Mouse (Mus musculus): Measurements from ENCODE around the gene Hacl1. TPM values are rescaled to one million over a fixed set of nuclear protein-coding genes. Genes with fewer than 3 reads are reported as not detected.

Hacl1 gene
- polyA plus RNA-seq, 1 experiment from 2014 or later = 19.9 TPM

DNA sequence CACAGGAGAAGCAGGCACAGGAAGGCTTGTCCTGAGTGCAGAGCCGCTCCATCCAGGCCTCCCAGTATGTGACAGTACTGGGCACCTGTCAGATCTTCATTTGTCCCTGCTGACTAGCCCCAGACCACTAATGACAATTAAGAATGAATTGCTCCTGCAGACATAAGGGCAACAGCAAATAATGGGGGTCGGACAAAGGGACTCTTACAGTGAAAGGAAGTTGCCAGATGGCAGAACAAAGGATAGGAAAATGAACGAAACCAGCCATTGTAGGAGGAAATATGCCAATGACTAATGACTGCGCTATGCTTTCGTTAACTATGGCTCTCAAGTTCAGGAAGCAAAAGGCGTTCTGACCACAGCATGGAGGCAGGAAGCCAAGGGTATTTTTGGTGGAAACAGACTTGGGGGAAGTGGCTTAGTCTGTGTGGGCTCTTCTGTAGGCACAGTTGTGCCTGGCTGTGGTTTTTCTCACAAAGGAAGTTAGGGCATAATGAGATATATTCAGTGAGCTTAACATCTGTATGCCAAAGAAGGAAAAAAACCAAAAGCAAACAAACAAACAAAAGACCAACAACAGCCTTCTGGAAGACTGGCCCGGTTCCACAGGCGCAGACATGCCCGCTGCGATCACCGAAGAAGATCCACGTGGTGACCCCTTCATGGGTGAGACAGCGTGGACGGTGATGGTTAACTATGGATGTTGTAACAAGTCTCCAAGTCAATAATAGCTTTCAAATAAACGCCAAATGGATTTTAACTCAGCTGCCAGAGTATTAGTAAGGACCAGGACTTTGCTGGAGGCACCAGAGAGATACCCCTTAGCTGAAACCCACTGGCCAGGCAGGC, 28.8 kb upstream of the Hacl1 start:
- no peak overlapping the region for H3K4me3 ChIP-seq (ENCODE audit: low read length)
- H3K27ac ChIP-seq (ENCODE audit: low read length) = peak overlapping the region; percentile 78
- H3K27me3 ChIP-seq (replicated peaks; ENCODE audit: control insufficient read depth, insufficient read depth, low read length) = no peaks in the 10 kb centered on the region
- 74% methylated on average over 15 of the region's 15 CpGs for WGBS
- H3K4me2 ChIP-seq (ENCODE audit: low read depth, low read length) = 0 out of 2 replicates have a peak overlapping the region, but pooled peaks have one; percentile 1
- 0 out of 2 replicates have a peak, but pooled peaks have one; percentile 21 for ATAC-seq
- H3K9me3 ChIP-seq (ENCODE audit: control insufficient read depth, low read length) = no peaks in the 10 kb centered on the region
- H3K4me1 ChIP-seq (ENCODE audit: control insufficient read depth, insufficient read depth, low read length) = peaks cover 15% of the 10 kb centered on the region
- H3K36me3 ChIP-seq (ENCODE audit: control insufficient read depth, insufficient read depth, low read length) = peaks cover 7% of the 10 kb centered on the region; the same call in 1 of the 2 replicates
- H3K9ac ChIP-seq (ENCODE audit: low read depth, low read length) = peak overlapping the region; percentile 16; the same call in 1 of the 2 replicates

DNA sequence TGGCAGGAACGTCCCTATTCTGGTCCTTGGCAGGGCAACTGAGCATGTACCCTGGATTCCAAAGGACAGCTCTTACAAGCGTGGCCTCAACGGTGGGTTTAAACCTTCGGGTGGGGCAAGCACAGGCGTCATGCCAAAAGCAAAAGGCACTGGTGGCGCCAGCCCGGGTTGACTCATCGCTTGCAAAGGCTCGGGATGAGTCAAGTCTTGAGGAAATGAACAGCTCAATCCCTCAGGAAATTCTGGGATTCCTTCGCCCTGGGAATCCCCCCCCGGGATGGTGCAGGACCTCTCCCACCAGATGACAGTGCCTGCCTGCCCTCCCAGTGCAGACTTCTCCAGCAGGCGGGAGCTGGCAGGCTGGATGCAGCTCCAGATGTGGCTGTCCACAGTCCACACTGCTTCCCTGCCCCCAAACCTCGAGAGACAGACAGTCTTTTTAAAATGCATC, 28.1 kb upstream of the Hacl1 start:
- Histone ChIP-seq H3K36me3 (ENCODE audit: control insufficient read depth, insufficient read depth, low read length) (peaks cover 7% of the 10 kb centered on the region; the same call in 1 of the 2 replicates), H3K4me3 (ENCODE audit: low read length) (no peak overlapping the region), H3K4me1 (ENCODE audit: control insufficient read depth, insufficient read depth, low read length) (peaks cover 20% of the 10 kb centered on the region), H3K27ac (ENCODE audit: low read length) (peak overlapping the region; percentile 78), H3K9me3 (ENCODE audit: control insufficient read depth, low read length) (no peaks in the 10 kb centered on the region), H3K4me2 (ENCODE audit: low read depth, low read length) (0 out of 2 replicates have a peak overlapping the region, but pooled peaks have one; percentile 1), H3K9ac (ENCODE audit: low read depth, low read length) (peak overlapping the region; percentile 16; the same call in 1 of the 2 replicates), H3K27me3 (replicated peaks; ENCODE audit: control insufficient read depth, insufficient read depth, low read length) (no peaks in the 10 kb centered on the region)
- 48% methylated on average over 13 of the region's 13 CpGs for WGBS
- ATAC-seq = peak; percentile 70; the same call in 1 of the 2 replicates

DNA sequence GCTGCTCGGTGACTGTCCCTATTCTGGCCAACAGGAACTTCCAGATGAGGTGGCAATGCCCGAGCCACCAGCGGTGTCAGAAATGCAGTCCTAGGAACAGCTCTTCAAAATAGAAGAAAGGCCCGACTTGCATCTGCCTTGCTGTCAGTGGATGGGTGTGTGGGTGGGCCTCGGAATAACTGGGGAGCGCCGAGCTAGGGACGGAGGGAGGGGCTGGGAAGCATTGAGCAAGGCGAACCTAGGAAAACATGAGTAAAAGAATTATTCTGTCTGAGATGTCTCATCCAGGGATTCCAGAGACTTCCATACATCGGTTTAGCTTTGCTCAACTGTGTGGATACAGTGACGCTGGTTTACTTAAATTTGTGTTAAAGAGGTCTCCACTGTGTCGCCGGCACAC, 27.2 kb upstream of the Hacl1 start:
- no peak overlapping the region for H3K27ac ChIP-seq (ENCODE audit: low read length)
- WGBS = 86% methylated on average over 13 of the region's 13 CpGs
- peaks cover 27% of the 10 kb centered on the region for H3K4me1 ChIP-seq (ENCODE audit: control insufficient read depth, insufficient read depth, low read length)
- peaks cover 7% of the 10 kb centered on the region; the same call in 1 of the 2 replicates for H3K36me3 ChIP-seq (ENCODE audit: control insufficient read depth, insufficient read depth, low read length)
- H3K4me2 ChIP-seq (ENCODE audit: low read depth, low read length) = no peak overlapping the region
- ATAC-seq = no peak
- H3K4me3 ChIP-seq (ENCODE audit: low read length) = no peak overlapping the region
- H3K9ac ChIP-seq (ENCODE audit: low read depth, low read length) = no peak overlapping the region
- no peaks in the 10 kb centered on the region for H3K9me3 ChIP-seq (ENCODE audit: control insufficient read depth, low read length)
- H3K27me3 ChIP-seq (replicated peaks; ENCODE audit: control insufficient read depth, insufficient read depth, low read length) = no peaks in the 10 kb centered on the region

DNA sequence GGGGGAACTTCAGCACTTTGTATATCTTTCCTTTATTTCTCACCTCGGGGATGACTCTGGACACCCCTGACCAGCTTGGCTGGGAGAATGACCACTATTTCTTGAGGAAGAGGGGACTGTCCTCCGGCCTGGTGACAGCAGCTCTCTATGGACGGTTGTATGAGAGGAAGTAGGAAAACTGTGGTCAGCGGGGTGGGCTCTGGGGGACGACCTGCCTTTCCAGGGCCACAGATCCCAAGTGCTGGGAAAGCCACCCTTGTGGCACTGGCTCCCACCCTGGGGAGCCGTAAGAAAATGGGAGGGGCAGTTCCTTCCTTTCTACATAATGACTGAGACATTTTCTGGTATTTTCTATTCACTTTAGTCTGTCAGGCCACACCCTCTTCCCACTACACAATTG, 26.7 kb upstream of the Hacl1 start:
- WGBS = 84% methylated on average over 6 of the region's 6 CpGs
- ATAC-seq = no peak
- Histone ChIP-seq H3K27me3 (replicated peaks; ENCODE audit: control insufficient read depth, insufficient read depth, low read length) (no peaks in the 10 kb centered on the region), H3K36me3 (ENCODE audit: control insufficient read depth, insufficient read depth, low read length) (peaks cover 7% of the 10 kb centered on the region; the same call in 1 of the 2 replicates), H3K4me1 (ENCODE audit: control insufficient read depth, insufficient read depth, low read length) (peaks cover 33% of the 10 kb centered on the region), H3K27ac (ENCODE audit: low read length) (no peak overlapping the region), H3K4me2 (ENCODE audit: low read depth, low read length) (no peak overlapping the region), H3K9ac (ENCODE audit: low read depth, low read length) (no peak overlapping the region), H3K4me3 (ENCODE audit: low read length) (no peak overlapping the region), H3K9me3 (ENCODE audit: control insufficient read depth, low read length) (no peaks in the 10 kb centered on the region)

DNA sequence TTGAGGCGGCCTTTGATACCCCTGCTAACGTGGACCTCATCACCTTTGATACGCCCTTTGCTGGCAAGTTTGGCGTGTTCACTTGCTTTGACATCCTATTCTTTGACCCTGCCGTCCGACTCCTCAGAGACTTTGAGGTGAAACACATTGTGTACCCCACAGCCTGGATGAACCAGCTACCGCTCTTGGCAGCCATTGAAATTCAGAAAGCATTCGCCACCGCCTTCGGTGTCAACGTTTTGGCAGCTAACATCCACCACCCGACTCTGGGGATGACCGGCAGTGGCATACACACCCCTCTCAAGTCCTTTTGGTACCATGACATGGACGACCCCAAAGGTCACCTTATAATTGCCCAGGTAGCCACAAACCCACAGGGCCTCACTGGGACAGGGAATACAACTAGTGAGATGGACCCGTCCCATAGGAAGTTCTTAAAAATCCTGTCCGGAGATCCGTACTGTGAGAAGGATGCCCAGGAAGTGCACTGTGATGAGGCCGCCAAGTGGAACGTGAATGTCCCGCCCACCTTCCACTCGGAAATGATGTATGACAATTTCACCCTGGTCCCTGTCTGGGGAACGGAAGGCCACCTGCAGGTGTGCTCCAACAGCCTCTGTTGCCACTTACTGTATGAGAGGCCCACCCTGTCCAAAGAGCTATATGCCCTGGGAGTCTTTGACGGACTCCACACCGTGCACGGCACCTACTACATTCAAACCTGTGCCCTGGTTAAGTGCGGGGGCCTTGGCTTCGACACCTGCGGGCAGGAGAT, 26.0 kb upstream of the Hacl1 start:
- Histone ChIP-seq H3K9me3 (ENCODE audit: control insufficient read depth, low read length) (no peaks in the 10 kb centered on the region), H3K4me1 (ENCODE audit: control insufficient read depth, insufficient read depth, low read length) (peaks cover 39% of the 10 kb centered on the region)

DNA sequence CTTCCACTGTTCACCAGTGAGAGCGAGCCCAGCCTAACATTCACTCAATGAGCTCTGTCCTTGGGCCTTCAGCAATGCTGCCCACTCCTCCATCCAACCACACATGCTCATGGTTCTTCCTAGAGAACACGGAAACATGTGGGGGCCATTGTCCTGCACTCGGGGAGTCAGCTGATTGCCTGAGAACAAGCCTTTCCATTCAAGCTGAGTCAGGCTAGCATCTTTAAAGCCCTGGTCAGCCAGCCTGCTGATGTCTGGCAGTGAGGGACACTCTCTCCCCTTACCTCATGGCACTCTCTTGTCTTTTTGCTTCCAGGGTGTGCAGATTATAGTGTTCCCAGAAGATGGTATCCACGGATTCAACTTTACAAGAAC, 24.5 kb upstream of the Hacl1 start:
- Histone ChIP-seq H3K9me3 (ENCODE audit: control insufficient read depth, low read length) (no peaks in the 10 kb centered on the region), H3K36me3 (ENCODE audit: control insufficient read depth, insufficient read depth, low read length) (peaks cover 7% of the 10 kb centered on the region; the same call in 1 of the 2 replicates), H3K27ac (ENCODE audit: low read length) (peak overlapping the region; percentile 52), H3K4me2 (ENCODE audit: low read depth, low read length) (no peak overlapping the region), H3K27me3 (replicated peaks; ENCODE audit: control insufficient read depth, insufficient read depth, low read length) (no peaks in the 10 kb centered on the region), H3K9ac (ENCODE audit: low read depth, low read length) (no peak overlapping the region), H3K4me1 (ENCODE audit: control insufficient read depth, insufficient read depth, low read length) (peaks cover 49% of the 10 kb centered on the region), H3K4me3 (ENCODE audit: low read length) (no peak overlapping the region)
- 63% methylated on average over 4 of the region's 4 CpGs for WGBS
- ATAC-seq = no peak

More for the DNA sequence above, 26.0 kb upstream of the Hacl1 start:
- Histone ChIP-seq H3K4me2 (ENCODE audit: low read depth, low read length) (no peak overlapping the region), H3K27ac (ENCODE audit: low read length) (no peak overlapping the region), H3K27me3 (replicated peaks; ENCODE audit: control insufficient read depth, insufficient read depth, low read length) (no peaks in the 10 kb centered on the region), H3K9ac (ENCODE audit: low read depth, low read length) (no peak overlapping the region), H3K36me3 (ENCODE audit: control insufficient read depth, insufficient read depth, low read length) (peaks cover 7% of the 10 kb centered on the region; the same call in 1 of the 2 replicates), H3K4me3 (ENCODE audit: low read length) (no peak overlapping the region)
- 94% methylated on average over 28 of the region's 28 CpGs for WGBS
- ATAC-seq = no peak

DNA sequence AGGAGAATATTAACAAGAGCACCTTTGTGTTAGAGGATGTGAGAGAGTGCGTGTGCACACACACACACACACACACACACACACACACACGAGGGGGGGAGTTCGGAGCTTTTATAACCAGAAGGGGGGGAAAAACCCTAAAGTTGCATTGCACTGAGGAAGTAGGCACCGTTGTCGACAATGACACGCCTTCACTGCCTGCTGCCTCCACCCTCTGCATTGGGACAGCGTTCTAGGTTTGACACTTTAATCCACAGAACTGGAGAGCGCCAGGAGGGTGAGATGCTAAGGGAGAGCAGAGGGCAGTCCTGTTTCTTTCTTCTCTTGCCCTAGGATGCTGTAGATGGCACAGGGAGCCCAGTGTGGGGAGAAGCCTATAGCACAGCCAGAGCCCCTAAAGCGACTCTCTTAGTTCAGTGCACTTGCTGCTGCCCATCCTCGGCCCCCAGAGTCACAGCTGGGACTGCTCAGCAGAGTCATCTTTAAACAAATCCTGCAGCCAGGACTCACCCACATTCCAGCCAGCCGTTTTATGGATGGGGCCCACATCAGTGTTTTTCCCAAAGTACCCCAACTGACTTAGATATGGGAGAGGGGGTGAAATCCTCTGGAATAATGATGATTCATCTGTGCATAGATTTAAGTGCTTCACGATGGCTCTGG, 23.9 kb upstream of the Hacl1 start:
- Histone ChIP-seq H3K4me1 (ENCODE audit: control insufficient read depth, insufficient read depth, low read length) (peaks cover 53% of the 10 kb centered on the region), H3K9me3 (ENCODE audit: control insufficient read depth, low read length) (no peaks in the 10 kb centered on the region)

DNA sequence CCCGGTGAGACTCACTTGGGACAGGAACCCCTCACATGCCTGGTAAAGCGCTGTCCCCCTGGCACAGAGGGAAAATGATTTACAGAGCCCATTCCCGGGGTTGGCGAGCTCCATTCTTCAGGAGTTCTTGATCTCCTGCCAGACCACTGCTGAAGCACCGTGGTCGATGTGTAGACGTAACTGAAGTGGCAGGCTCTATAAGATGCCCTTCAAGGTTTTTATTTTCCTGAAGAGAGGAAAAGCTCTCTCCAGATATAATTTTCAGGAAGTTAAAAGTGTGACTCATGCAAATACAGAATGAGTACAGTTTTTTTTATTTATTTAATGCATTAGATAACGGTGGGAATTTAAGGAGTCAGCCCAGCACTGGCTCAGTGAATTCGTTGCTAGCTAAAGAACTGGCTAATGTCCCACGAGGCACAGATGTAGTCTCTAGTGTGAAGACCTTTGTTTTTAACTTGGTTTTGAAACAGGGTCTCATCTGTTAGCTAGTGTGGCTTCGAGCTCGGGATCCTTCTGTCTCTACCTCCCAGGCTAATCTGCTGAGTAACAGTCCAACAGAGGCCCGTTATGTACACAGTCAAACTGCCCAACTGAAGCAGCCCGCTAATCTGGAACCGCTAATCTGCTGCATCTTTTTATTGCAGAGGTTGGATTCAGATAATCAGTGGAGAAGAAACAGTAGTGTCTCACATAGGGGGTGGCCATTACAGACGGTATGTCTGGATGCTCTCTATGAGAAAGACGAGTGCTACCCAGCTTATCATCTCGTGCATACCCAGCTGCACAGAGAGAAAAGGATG, 23.2 kb upstream of the Hacl1 start:
- no peak overlapping the region for H3K9ac ChIP-seq (ENCODE audit: low read depth, low read length)
- H3K27ac ChIP-seq (ENCODE audit: low read length) = peak overlapping the region; percentile 99
- peaks cover 56% of the 10 kb centered on the region for H3K4me1 ChIP-seq (ENCODE audit: control insufficient read depth, insufficient read depth, low read length)
- H3K4me3 ChIP-seq (ENCODE audit: low read length) = no peak overlapping the region
- no peak overlapping the region for H3K4me2 ChIP-seq (ENCODE audit: low read depth, low read length)
- WGBS = 45% methylated on average over 18 of the region's 18 CpGs
- H3K9me3 ChIP-seq (ENCODE audit: control insufficient read depth, low read length) = no peaks in the 10 kb centered on the region
- no peaks in the 10 kb centered on the region for H3K27me3 ChIP-seq (replicated peaks; ENCODE audit: control insufficient read depth, insufficient read depth, low read length)
- peaks cover 7% of the 10 kb centered on the region; the same call in 1 of the 2 replicates for H3K36me3 ChIP-seq (ENCODE audit: control insufficient read depth, insufficient read depth, low read length)
- ATAC-seq = no peak

More for the DNA sequence above, 23.9 kb upstream of the Hacl1 start:
- H3K27ac ChIP-seq (ENCODE audit: low read length) = peak overlapping the region; percentile 52
- WGBS = 44% methylated on average over 12 of the region's 12 CpGs
- H3K4me3 ChIP-seq (ENCODE audit: low read length) = no peak overlapping the region
- no peak overlapping the region for H3K9ac ChIP-seq (ENCODE audit: low read depth, low read length)
- no peak for ATAC-seq
- no peak overlapping the region for H3K4me2 ChIP-seq (ENCODE audit: low read depth, low read length)
- peaks cover 7% of the 10 kb centered on the region; the same call in 1 of the 2 replicates for H3K36me3 ChIP-seq (ENCODE audit: control insufficient read depth, insufficient read depth, low read length)
- H3K27me3 ChIP-seq (replicated peaks; ENCODE audit: control insufficient read depth, insufficient read depth, low read length) = no peaks in the 10 kb centered on the region
